Mouse (Mus musculus) bone marrow, adult 2 months (tissue): ENCODE results near the gene Vmn1r221.

ENCODE experiments used
- CTCF ChIP-seq: fragments of 200-500 bp; IDR thresholded peaks from 2 replicates; pipeline ENCODE4 v1.5.1; 2011; ENCODE audit warnings: low read length, control low read depth; ENCODE audit not compliant: control insufficient read depth, insufficient read depth
- POLR2A ChIP-seq: fragments of 200-500 bp; IDR thresholded peaks from 2 replicates; pipeline ENCODE4 v1.6.1; 2011; ENCODE audit warnings: low read depth, mild to moderate bottlenecking, control low read depth, low read length, borderline replicate concordance; ENCODE audit not compliant: control insufficient read depth

DNA sequence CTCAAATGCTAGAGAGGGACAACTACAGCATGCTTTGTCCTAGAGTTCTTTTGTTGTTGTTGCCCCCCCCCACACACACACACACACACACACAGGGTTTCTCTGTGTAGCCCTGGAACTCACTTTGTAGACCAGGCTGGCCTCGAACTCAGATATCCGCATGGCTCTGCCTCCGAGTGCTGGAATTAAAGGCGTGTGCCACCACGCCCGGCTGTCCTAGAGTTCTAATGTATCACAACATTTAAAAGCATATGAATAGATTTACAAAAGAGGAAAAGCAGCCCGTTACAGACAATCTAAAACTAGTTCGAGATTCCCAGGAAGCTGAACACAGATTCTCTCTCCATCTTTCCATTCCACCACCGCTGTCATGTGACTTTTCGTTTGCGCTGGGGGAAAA is 55.8 kb downstream of the Vmn1r221 start:
- TF ChIP-seq CTCF (no peak), POLR2A (no peak)
